Mouse (Mus musculus): ENCODE data around the gene Col1a1.

Gene Col1a1

GRCm38 (mm10) chr11:94976199-94976598 lies 40.2 kb downstream of the Col1a1 start, which contains the start of gene Sgca:
Sgca (minus strand) TSS chr11:94976327.
- no peak for DNase-seq (ENCODE audit: low read depth)

DNA sequence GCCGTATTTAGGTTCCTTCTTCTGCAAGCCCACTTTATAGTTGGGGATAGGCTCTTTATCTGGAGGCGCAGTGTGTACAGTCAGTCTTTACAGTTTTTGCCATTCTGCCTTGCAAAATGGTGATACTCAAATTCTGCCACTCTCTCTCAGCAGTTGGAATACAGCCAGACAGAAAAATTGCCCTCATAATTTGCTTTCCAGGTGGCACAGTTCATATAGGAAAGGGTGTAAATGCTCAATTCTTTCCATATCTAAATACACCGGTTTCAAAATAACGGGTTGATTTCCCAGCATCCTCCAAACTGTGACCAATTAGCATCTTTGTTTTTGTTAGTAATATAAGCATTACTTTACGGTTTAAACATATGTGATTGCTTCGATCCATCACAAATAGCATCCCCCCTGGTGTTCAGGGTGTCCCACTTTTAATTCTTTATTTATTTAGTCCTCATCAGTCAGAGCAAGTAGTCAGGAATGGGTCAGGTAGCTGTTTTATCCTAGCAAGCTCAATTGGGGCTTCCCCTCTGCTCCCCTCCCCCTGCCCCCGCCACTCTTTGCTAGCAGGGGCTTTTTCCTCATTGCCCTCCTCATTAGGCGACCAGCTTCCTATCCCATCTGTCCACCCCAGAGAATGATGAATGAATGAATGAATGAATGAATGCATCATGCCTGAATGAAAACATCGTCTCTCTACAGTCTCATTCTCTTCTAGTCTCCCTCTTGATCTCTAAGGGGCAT lies 42.3 kb downstream of the Col1a1 start:
- DNase-seq (ENCODE audit: low read depth), result no peak

DNA sequence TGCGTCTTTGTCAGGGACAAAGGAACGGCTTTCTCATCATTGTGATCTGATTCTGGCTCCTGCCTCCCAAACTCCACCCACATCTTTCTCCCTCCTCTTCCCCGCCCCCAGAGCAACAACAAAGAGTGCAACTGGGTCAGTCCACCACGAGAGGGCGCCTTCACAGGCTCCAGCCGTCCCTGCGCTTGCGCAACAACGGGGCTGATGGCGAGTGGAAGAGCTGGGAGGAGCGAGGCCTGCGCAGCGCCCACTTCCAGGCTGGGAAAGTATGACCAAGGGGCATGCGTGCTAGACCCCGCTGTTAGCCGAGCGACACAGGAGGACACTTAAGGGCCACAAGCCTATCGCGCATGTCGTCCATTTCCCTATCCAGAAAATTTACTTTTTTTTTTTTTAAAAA lies 42.9 kb downstream of the Col1a1 start:
- DNase-seq (ENCODE audit: low read depth), result peak; percentile 99

- no peak for DNase-seq (ENCODE audit: low read depth)
Measured at GRCm38 (mm10) chr11:94979462-94980179, 43.6 kb downstream of the Col1a1 start.

GRCm38 (mm10) chr11:94985140-94985539 lies 49.1 kb downstream of the Col1a1 start:
- peak; percentile 38 for DNase-seq (ENCODE audit: low read depth)

GRCm38 (mm10) chr11:94985822-94986221 lies 49.8 kb downstream of the Col1a1 start:
- no peak for DNase-seq (ENCODE audit: low read depth)

DNA sequence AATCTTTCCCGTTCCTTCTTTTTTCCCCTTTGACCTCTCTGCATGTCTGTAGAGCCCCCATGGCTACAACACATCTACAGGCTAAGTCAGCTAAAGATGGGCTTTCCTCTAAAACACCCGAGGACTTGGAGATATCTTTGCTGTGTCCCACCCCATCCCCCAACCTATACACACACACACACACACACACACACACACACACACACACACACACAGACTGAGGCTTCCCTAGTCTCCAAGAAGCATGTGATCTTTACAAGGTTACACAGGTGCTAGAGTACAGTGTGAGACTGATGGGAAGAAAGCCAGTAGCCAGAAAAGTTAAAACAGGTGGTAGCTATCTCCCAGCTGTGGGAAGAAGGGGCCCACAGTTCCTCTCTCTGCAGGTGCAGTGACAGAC lies 50.4 kb downstream of the Col1a1 start:
- no peak for DNase-seq (ENCODE audit: low read depth)

- DNase-seq (ENCODE audit: low read depth), result no peak
Measured at GRCm38 (mm10) chr11:94987341-94987740, 51.3 kb downstream of the Col1a1 start.

DNA sequence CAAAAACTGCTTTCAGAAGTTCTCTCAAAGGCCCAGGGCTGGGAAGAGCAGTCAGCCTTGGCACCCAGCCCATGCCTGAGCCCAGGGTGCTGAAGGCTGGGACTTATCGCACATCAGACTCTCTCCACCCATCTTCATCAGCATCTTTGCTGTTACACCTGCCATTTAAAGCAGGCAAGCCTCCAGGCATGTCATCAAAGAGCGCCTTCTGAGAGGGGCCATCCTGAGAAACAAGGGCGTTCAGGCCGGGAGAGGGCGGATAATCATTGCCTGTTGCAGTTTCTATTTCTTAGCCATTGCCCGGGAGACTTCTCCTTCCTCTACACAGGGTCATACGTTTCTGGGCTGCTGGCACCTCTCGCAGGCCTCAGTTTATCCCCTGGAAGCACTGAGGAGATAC lies 51.8 kb downstream of the Col1a1 start:
- DNase-seq (ENCODE audit: low read depth), result no peak

DNA sequence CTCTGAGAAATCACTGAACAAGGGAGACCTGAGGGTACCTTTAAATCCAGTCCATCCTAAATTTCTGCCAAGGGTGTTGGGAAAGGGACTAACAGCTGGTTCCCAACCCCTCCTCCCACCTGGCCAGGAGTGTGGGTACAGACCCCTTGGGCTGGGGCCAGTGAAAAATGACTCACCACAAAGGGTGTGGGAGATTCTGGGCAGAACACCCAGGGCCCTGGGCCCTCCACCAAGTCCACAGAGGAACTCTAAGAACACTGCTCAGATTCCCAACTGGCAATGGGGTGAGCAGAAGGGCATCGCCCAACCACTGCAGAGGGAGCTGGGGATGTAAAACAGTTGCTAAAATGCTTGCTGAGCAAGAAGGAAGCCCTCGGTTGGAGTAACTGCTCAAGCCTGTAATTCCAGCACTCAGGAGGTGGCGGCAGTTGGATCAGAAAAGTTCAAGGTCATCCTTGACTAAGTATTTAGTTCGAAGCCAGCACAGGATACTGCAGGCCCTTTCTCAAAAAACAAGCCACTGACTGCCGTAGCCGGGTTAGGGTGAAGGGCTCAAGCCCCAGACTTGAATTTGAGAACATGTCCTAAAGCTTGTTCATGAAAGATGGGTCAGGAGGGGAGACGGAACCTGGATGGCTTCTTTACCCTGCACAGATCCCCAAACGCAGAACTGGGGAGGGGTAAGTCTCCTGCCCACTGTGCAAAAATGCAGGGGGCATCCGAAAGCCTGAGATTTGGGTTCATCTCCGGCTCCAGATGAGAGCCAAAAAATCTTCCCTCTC lies 52.9 kb downstream of the Col1a1 start:
- DNase-seq (ENCODE audit: low read depth), result peak; percentile 81

DNA sequence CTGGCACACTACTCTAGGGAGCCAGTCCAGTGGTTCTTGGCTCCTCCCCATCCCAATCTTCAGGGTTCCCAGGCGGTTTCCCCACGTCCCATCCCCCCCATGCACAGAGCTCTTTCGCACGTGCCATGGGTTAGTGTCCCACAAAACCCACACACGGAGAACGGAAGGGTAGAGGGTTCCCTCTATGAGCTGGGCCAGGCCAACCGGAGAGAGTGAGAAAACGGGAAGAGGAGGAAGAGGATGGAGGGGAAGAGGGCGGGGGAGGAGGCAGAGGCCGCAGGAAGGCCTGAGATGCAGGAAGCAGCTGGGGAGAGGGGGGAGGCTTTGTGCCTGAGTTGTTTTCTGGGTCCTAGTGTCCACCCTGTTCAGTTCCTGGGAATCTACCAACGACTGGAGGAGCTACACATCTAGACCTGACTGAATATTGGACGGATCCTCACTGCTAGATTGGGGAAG lies 53.6 kb downstream of the Col1a1 start:
- DNase-seq (ENCODE audit: low read depth), result peak; percentile 93

DNA sequence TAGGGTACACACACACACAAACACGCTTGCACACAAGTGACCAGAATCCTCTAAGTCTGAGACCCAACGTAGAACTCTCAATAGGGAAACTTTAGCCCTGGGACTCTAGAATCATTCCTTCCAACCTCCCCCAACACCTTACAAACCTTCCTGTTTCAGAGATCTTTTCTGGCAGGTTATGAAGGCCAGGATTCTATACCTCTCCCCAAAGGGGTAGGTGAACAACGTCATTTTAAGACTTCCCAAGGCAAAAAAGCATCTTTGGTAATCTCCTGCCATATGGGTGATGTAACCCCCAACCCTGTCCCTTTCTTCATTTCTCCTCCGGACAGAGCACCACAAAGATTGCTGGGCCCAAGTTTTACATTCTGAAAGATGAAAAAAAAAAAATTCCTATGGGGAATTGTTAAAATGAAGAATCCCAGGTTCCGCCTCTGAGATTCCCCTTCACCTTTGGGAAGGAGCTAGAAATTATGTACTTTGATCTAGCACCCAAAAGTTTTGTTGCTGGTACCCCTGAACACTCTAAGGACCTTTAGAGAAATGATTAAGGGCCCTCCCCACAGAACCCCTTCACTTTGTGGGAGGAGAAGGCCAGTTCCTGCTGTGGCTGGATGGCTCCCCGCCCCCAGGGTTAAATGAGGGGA lies 54.2 kb downstream of the Col1a1 start:
- no peak for DNase-seq (ENCODE audit: low read depth)

GRCm38 (mm10) chr11:94990749-94991577 lies 54.9 kb downstream of the Col1a1 start, which contains the start of gene Ppp1r9b:
Ppp1r9b (plus strand) TSS chr11:94991035.
- DNase-seq (ENCODE audit: low read depth), result peak; percentile 96

GRCm38 (mm10) chr11:94991641-94992479 lies 55.8 kb downstream of the Col1a1 start:
- DNase-seq (ENCODE audit: low read depth), result peak; percentile 54

- peak; percentile 12 for DNase-seq (ENCODE audit: low read depth)
Measured at GRCm38 (mm10) chr11:94992480-94992753, 56.4 kb downstream of the Col1a1 start.

DNA sequence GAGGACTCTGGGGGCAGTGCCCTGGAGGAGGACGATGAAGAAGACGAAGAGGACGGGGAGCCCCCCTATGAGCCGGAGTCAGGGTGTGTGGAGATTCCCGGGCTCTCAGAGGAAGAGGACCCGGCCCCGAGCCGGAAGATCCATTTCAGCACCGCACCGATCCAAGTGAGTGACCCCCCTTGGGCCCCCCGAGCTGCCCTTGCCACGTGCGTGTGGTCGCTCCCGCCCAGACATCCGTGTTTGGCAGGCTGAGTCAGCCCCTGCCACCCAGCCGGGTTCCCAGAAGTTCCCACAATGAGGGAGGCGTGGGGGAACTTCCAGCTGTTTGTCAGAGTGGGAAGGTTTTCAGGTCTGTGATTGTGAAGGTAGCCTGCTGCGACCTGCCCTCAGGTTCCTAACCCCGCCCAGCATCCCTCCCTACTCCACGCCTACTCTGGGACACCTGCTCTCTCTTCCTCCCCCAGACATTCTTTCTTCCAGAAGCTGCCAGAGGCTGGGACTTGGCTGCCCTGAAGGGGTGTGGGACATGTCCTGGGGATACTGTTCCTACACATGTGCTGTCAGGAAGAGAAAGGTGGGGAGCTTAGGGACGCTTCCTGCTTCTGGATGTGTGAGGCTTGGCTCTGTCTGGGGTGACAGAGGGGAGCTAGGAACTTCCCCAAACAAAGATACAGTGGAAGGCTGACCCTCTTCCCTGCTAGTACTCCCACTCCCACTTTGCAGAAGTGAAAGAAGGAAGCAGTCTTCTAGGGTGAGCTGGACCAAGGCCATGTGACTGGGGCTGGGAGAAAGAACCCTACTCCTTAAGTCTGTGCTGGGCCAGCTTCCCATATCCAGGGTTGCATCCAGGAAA lies 57.0 kb downstream of the Col1a1 start:
- peak; percentile 74 for DNase-seq (ENCODE audit: low read depth)

DNA sequence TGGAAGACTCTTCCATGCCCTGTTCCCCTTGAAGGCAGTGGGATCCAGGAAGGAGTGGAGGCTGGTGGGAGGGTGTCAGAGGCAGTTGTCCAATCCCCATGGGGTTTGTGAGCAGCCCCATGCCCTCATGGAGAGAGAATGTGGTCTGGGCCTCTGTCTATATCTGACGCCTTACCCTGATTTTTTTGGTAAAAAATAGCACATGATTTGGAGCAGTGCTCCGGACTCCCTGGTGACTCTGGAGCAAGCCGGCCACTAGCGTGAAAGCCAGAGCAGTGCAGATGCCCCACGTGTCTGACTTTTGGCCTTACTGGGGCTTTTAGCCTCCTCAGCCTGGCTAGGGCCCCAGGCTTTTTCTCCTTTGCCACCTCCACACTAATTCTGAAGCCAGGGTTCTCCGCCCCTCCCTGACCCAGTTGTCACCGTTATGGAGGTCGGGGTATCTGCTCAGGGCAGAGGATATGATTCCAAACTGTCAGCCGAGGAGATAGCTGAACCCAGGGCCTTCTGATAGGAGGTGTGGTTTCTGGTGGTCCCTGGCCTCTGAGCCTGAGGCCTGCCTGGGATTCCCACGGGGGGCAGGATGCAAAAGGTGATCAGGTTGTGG lies 58.3 kb downstream of the Col1a1 start:
- no peak for DNase-seq (ENCODE audit: low read depth)

- DNase-seq (ENCODE audit: low read depth), result no peak
Measured at GRCm38 (mm10) chr11:94994947-94995772, 59.1 kb downstream of the Col1a1 start.

All from NIH3T3 (cell line).